Mouse (Mus musculus): ENCODE measurements at regions not wholly inside any gene's neighbourhood (a gene's known extent, or its start where the extent isn't known, plus 50 kb on each side); places are given as distances from the start of the nearest gene placed in this dataset.

- WGBS: 94% methylated on average over 3 of the region's 3 CpGs
- ATAC-seq (ENCODE audit: low FRiP score): no peak
- H3K9ac ChIP-seq: no peak overlapping the region
- H3K9me3 ChIP-seq: no peaks in the 10 kb centered on the region
- H3K27me3 ChIP-seq: peaks cover 33% of the 10 kb centered on the region
- H3K4me1 ChIP-seq: peaks cover 14% of the 10 kb centered on the region
- H3K4me3 ChIP-seq (replicated peaks): no peak overlapping the region
- no peak overlapping the region for H3K27ac ChIP-seq
- H3K4me2 ChIP-seq: no peak overlapping the region
- no peaks in the 10 kb centered on the region for H3K36me3 ChIP-seq (replicated peaks)
Measured at GRCm38 (mm10) chrX:11818634-11819033, 341.5 kb downstream of the Bcor start.

- H3K4me2 ChIP-seq: no peak overlapping the region
- H3K4me3 ChIP-seq (replicated peaks): no peak overlapping the region
- H3K9me3 ChIP-seq: no peaks in the 10 kb centered on the region
- 75% methylated on average over 2 of the region's 2 CpGs for WGBS
- H3K9ac ChIP-seq: no peak overlapping the region
- ATAC-seq (ENCODE audit: low FRiP score): no peak
- no peak overlapping the region for H3K27ac ChIP-seq
- no peaks in the 10 kb centered on the region for H3K36me3 ChIP-seq (replicated peaks)
- H3K27me3 ChIP-seq: peaks cover 42% of the 10 kb centered on the region
- H3K4me1 ChIP-seq: peaks cover 9% of the 10 kb centered on the region
Measured at GRCm38 (mm10) chrX:11821165-11821564, 339.0 kb downstream of the Bcor start.

- no peak overlapping the region for H3K4me3 ChIP-seq (replicated peaks)
- peaks cover 42% of the 10 kb centered on the region for H3K27me3 ChIP-seq
- WGBS: 47% methylated on average over 16 of the region's 16 CpGs
- no peaks in the 10 kb centered on the region for H3K9me3 ChIP-seq
- ATAC-seq (ENCODE audit: low FRiP score): peak; percentile 68; the same call in 1 of the 2 replicates
- H3K4me1 ChIP-seq: peaks cover 17% of the 10 kb centered on the region
- H3K27ac ChIP-seq: 0 out of 2 replicates have a peak overlapping the region, but pooled peaks have one; percentile 53
- H3K9ac ChIP-seq: no peak overlapping the region
- no peak overlapping the region for H3K4me2 ChIP-seq
- H3K36me3 ChIP-seq (replicated peaks): no peaks in the 10 kb centered on the region
Measured at GRCm38 (mm10) chrX:11821880-11822768, 338.0 kb downstream of the Bcor start.

- 88% methylated on average over 1 of the region's 1 CpGs for WGBS
- peaks cover 20% of the 10 kb centered on the region for H3K4me1 ChIP-seq
- H3K4me2 ChIP-seq: no peak overlapping the region
- no peaks in the 10 kb centered on the region for H3K36me3 ChIP-seq (replicated peaks)
- no peak for ATAC-seq (ENCODE audit: low FRiP score)
- no peak overlapping the region for H3K4me3 ChIP-seq (replicated peaks)
- H3K9ac ChIP-seq: no peak overlapping the region
- no peaks in the 10 kb centered on the region for H3K9me3 ChIP-seq
- peaks cover 50% of the 10 kb centered on the region for H3K27me3 ChIP-seq
- H3K27ac ChIP-seq: no peak overlapping the region
Measured at GRCm38 (mm10) chrX:11825948-11826347, 334.2 kb downstream of the Bcor start.

- peak; percentile 77 for ATAC-seq (ENCODE audit: low FRiP score)
- 15% methylated on average over 20 of the region's 20 CpGs for WGBS
- no peak overlapping the region for H3K9ac ChIP-seq
- peaks cover 47% of the 10 kb centered on the region for H3K27me3 ChIP-seq
- peaks cover 17% of the 10 kb centered on the region for H3K4me1 ChIP-seq
- no peaks in the 10 kb centered on the region for H3K36me3 ChIP-seq (replicated peaks)
- peak overlapping the region; percentile 35 for H3K4me2 ChIP-seq
- H3K9me3 ChIP-seq: no peaks in the 10 kb centered on the region
- peak overlapping the region; percentile 63 for H3K27ac ChIP-seq
- H3K4me3 ChIP-seq (replicated peaks): no peak overlapping the region
Measured at GRCm38 (mm10) chrX:11826737-11827408, 333.3 kb downstream of the Bcor start.

- no peak for ATAC-seq (ENCODE audit: low FRiP score)
- H3K27ac ChIP-seq: no peak overlapping the region
- peaks cover 37% of the 10 kb centered on the region for H3K27me3 ChIP-seq
- H3K9me3 ChIP-seq: no peaks in the 10 kb centered on the region
- no peak overlapping the region for H3K4me2 ChIP-seq
- no peak overlapping the region for H3K9ac ChIP-seq
- H3K4me1 ChIP-seq: peaks cover 11% of the 10 kb centered on the region
- WGBS: 75% methylated on average over 12 of the region's 12 CpGs
- no peaks in the 10 kb centered on the region for H3K36me3 ChIP-seq (replicated peaks)
- no peak overlapping the region for H3K4me3 ChIP-seq (replicated peaks)
Measured at GRCm38 (mm10) chrX:11829411-11830002, 330.6 kb downstream of the Bcor start.

- no peak overlapping the region for H3K4me3 ChIP-seq (replicated peaks)
- H3K27me3 ChIP-seq: peaks cover 46% of the 10 kb centered on the region
- peaks cover 3% of the 10 kb centered on the region; the same call in 1 of the 2 replicates for H3K4me1 ChIP-seq
- H3K4me2 ChIP-seq: no peak overlapping the region
- 71% methylated on average over 5 of the region's 5 CpGs for WGBS
- no peak overlapping the region for H3K27ac ChIP-seq
- no peak for ATAC-seq (ENCODE audit: low FRiP score)
- H3K36me3 ChIP-seq (replicated peaks): no peaks in the 10 kb centered on the region
- H3K9me3 ChIP-seq: no peaks in the 10 kb centered on the region
- no peak overlapping the region for H3K9ac ChIP-seq
Measured at GRCm38 (mm10) chrX:11837566-11837965, 322.6 kb downstream of the Bcor start.

GRCm38 (mm10) chrX:11839665-11840245 lies 320.4 kb downstream of the Bcor start:
- 62% methylated on average over 12 of the region's 12 CpGs for WGBS
- Histone ChIP-seq H3K9me3 (no peaks in the 10 kb centered on the region), H3K4me2 (no peak overlapping the region), H3K27ac (no peak overlapping the region), H3K4me1 (peaks cover 3% of the 10 kb centered on the region; the same call in 1 of the 2 replicates), H3K27me3 (peaks cover 48% of the 10 kb centered on the region), H3K4me3 (replicated peaks) (no peak overlapping the region), H3K9ac (no peak overlapping the region), H3K36me3 (replicated peaks) (no peaks in the 10 kb centered on the region)
- ATAC-seq (ENCODE audit: low FRiP score): no peak

GRCm38 (mm10) chrX:11840319-11841035 lies 319.7 kb downstream of the Bcor start:
- no peak overlapping the region for H3K9ac ChIP-seq
- no peak overlapping the region for H3K4me2 ChIP-seq
- 60% methylated on average over 10 of the region's 11 CpGs for WGBS
- H3K36me3 ChIP-seq (replicated peaks): no peaks in the 10 kb centered on the region
- H3K9me3 ChIP-seq: no peaks in the 10 kb centered on the region
- no peak overlapping the region for H3K4me3 ChIP-seq (replicated peaks)
- peaks cover 48% of the 10 kb centered on the region for H3K27me3 ChIP-seq
- H3K27ac ChIP-seq: no peak overlapping the region
- ATAC-seq (ENCODE audit: low FRiP score): no peak
- peaks cover 3% of the 10 kb centered on the region; the same call in 1 of the 2 replicates for H3K4me1 ChIP-seq

GRCm38 (mm10) chrX:11845566-11845965 lies 314.6 kb downstream of the Bcor start:
- Histone ChIP-seq H3K4me2 (no peak overlapping the region), H3K4me3 (replicated peaks) (no peak overlapping the region), H3K9me3 (no peaks in the 10 kb centered on the region), H3K36me3 (replicated peaks) (no peaks in the 10 kb centered on the region), H3K9ac (no peak overlapping the region), H3K27ac (no peak overlapping the region), H3K27me3 (peaks cover 30% of the 10 kb centered on the region), H3K4me1 (no peaks in the 10 kb centered on the region; the same call in 1 of the 2 replicates)
- ATAC-seq (ENCODE audit: low FRiP score): no peak
- 83% methylated on average over 2 of the region's 2 CpGs for WGBS

GRCm38 (mm10) chrX:11855910-11856309 lies 304.2 kb downstream of the Bcor start:
- Histone ChIP-seq H3K9ac (no peak overlapping the region), H3K4me1 (peaks cover under 1% of the 10 kb centered on the region), H3K9me3 (no peaks in the 10 kb centered on the region), H3K4me3 (replicated peaks) (no peak overlapping the region), H3K36me3 (replicated peaks) (no peaks in the 10 kb centered on the region), H3K27me3 (peaks cover 61% of the 10 kb centered on the region), H3K27ac (no peak overlapping the region), H3K4me2 (no peak overlapping the region)
- ATAC-seq (ENCODE audit: low FRiP score): no peak
- 74% methylated on average over 4 of the region's 4 CpGs for WGBS

Data from forebrain, embryonic 12.5 days (tissue).